Mouse (Mus musculus) urinary bladder, postnatal 36 days (tissue): Measurements from ENCODE around the gene Eif4e1b.
A peak's percentile ranks its signal among the peaks of the same experiment; 100 is the strongest.
"Not testable (repeated sequence)": the region's sequence is repeated elsewhere in the genome, so short reads cannot be mapped to it uniquely, and the experiment has no call there.

Experiments used
- DNase-seq, 2 experiments: peaks; one replicate each; pipeline ENCODE4 v3.0.0; 2022; ENCODE audit warnings: low spot score in 2 of 2, mixed read lengths in 1 of 2

Gene Eif4e1b

GRCm38 (mm10) chr13:54759496-54759895 lies 24.3 kb upstream of the Eif4e1b start:
- no peak for DNase-seq

- DNase-seq: no peak
Measured at GRCm38 (mm10) chr13:54760164-54760795, 23.5 kb upstream of the Eif4e1b start.

- DNase-seq: no peak
Measured at GRCm38 (mm10) chr13:54760906-54761305, 22.9 kb upstream of the Eif4e1b start.

- no peak for DNase-seq
Measured at GRCm38 (mm10) chr13:54765281-54766191, 18.3 kb upstream of the Eif4e1b start.

- peak in 1 of 2 experiments; percentile 10 for DNase-seq
Measured at GRCm38 (mm10) chr13:54766192-54766768, 17.5 kb upstream of the Eif4e1b start, which contains the start of gene Sncb. Sncb (minus strand) TSS chr13:54766595.

- no peak for DNase-seq
Measured at GRCm38 (mm10) chr13:54767012-54767411, 16.8 kb upstream of the Eif4e1b start.

- no peak for DNase-seq
Measured at GRCm38 (mm10) chr13:54780592-54780991, 3.2 kb upstream of the Eif4e1b start.

GRCm38 (mm10) chr13:54781086-54781485 lies 2.7 kb upstream of the Eif4e1b start:
- no peak for DNase-seq

GRCm38 (mm10) chr13:54783235-54783634 lies 563 bp upstream of the Eif4e1b start:
- DNase-seq: no peak

- DNase-seq: not testable (repeated sequence)
Measured at GRCm38 (mm10) chr13:54787591-54787990, 3.8 kb downstream of the Eif4e1b start.

- DNase-seq: peak; percentile 98
Measured at GRCm38 (mm10) chr13:54788740-54789560, 5.2 kb downstream of the Eif4e1b start, which contains the start of gene Tspan17. Tspan17 (plus strand) TSS chr13:54789377.

GRCm38 (mm10) chr13:54789561-54790397 lies 6.0 kb downstream of the Eif4e1b start:
- peak; percentile 17 to 51 for DNase-seq

- no peak for DNase-seq
Measured at GRCm38 (mm10) chr13:54792259-54793230, 8.7 kb downstream of the Eif4e1b start.

GRCm38 (mm10) chr13:54794002-54794577 lies 10.3 kb downstream of the Eif4e1b start:
- no peak for DNase-seq

GRCm38 (mm10) chr13:54794843-54795242 lies 11.0 kb downstream of the Eif4e1b start:
- DNase-seq: no peak

- peak; percentile 10 to 15 for DNase-seq
Measured at GRCm38 (mm10) chr13:54797356-54797755, 13.6 kb downstream of the Eif4e1b start.

GRCm38 (mm10) chr13:54797861-54798643 lies 14.3 kb downstream of the Eif4e1b start:
- no peak for DNase-seq

- DNase-seq: no peak
Measured at GRCm38 (mm10) chr13:54798740-54799139, 14.9 kb downstream of the Eif4e1b start.
